Mouse (Mus musculus) E14TG2a.4 (cell line): ENCODE data around the gene Bcor.

Source experiments
- H3K27me3 ChIP-seq: 2 replicates; pipeline ENCODE4 v1.6.1; 2014; ENCODE audit warnings: low read length, control low read depth; ENCODE audit not compliant: insufficient read depth
- H3K36me3 ChIP-seq: 2 replicates; pipeline ENCODE4 v1.6.1; 2014; ENCODE audit warnings: low read length, control low read depth; ENCODE audit not compliant: insufficient read depth
- H3K4me1 ChIP-seq: replicated peaks from 2 replicates; pipeline ENCODE4 v1.6.1; 2014; ENCODE audit warnings: low read depth, low read length, control low read depth
- H3K4me3 ChIP-seq: replicated peaks from 2 replicates; pipeline ENCODE4 v1.5.1; 2014; ENCODE audit warnings: mild to moderate bottlenecking, low read length
- H3K9me3 ChIP-seq: 2 replicates; pipeline ENCODE4 v1.6.1; 2014; ENCODE audit warnings: low read length, control low read depth
- CTCF ChIP-seq: conservative IDR thresholded peaks from 2 replicates; pipeline ENCODE4 v1.5.1; 2014; ENCODE audit warnings: low read length
- NANOG ChIP-seq: IDR thresholded peaks from 2 replicates; pipeline ENCODE4 v1.6.1; 2014; ENCODE audit warnings: borderline replicate concordance, low read length, mixed read lengths
- POU5F1 ChIP-seq: IDR thresholded peaks from 2 replicates; pipeline ENCODE4 v1.6.1; 2014; ENCODE audit warnings: low read length, borderline replicate concordance

Bcor gene

DNA sequence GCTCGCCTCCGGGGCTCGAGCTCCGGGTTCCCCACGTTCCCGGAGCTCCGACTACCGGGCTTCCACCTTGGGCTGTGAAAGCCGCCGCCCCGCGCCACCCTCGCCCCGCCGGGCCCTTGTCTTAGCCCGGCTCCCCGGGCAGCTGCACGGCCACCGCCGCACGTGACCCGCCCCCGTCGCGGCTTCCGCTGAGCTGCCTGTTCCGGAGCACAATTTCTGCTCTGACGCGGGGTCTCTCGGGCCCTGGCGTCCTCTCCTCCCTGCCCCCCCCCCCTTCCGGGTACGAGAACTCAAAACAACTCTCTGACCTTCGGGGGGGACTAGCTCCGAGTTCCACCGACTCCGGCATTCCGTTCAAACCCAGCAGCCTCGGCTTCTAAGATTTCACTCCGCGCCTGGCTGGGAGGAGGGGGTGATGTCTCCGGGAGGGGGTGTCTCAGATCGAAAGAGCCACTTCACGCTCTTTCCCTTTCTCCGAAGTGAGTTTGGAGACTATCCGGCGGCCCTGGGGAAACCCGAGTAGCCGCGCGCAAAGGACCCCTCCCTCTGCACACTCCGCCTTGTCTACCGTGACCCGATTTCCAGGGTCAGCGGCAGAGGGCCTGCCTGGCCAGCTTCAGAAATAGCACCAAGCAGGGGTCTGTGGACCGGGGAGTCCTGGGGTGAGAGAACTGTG, at the start of gene Bcor:
TSS of gene Bcor (minus strand) at position 375 of the 676 bp plus-strand sequence.
- Histone ChIP-seq H3K4me3 (peak within 1 kb of the TSS; percentile 68), H3K9me3 (no peaks in the 10 kb centered on the region), H3K4me1 (peaks cover 39% of the 10 kb centered on the region), H3K36me3 (no peaks in the 10 kb centered on the region), H3K27me3 (peaks cover 34% of the 10 kb centered on the region)
- no peak for TF ChIP-seq CTCF
- TF ChIP-seq NANOG, result no peak
- no peak for TF ChIP-seq POU5F1

DNA sequence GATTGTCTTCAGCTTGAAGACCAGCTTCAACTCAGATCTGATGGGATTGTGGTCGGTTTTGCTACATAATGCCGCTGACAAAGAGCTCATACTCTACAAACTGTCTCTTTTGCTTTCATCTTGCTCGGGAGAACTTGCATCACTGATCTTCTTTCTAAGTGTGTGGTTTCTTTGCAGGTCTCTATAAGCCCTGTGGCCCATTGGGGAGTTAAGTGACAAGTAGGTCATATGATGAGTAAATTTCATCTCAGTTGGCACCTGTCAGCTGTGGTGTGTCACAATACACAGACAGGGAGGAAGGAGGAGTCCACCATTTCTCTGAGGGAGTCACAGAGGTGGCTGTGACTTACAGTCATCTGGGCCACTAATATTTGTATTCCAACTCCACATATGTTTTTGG, 42.8 kb upstream of the Bcor start:
- no peaks in the 10 kb centered on the region for H3K9me3 ChIP-seq
- H3K4me3 ChIP-seq, result no peak overlapping the region
- H3K4me1 ChIP-seq, result no peaks in the 10 kb centered on the region
- H3K36me3 ChIP-seq, result no peaks in the 10 kb centered on the region
- no peaks in the 10 kb centered on the region for H3K27me3 ChIP-seq
- TF ChIP-seq CTCF, result no peak
- no peak for TF ChIP-seq NANOG
- TF ChIP-seq POU5F1, result no peak

GRCm38 (mm10) chrX:12201111-12201510, 41.0 kb upstream of the Bcor start:
- TF ChIP-seq POU5F1, result no peak
- no peak for TF ChIP-seq NANOG
- TF ChIP-seq CTCF, result no peak
- Histone ChIP-seq H3K4me1 (no peaks in the 10 kb centered on the region), H3K27me3 (no peaks in the 10 kb centered on the region), H3K4me3 (no peak overlapping the region), H3K36me3 (no peaks in the 10 kb centered on the region), H3K9me3 (no peaks in the 10 kb centered on the region)

GRCm38 (mm10) chrX:12195234-12195919, 35.2 kb upstream of the Bcor start:
- no peaks in the 10 kb centered on the region for H3K9me3 ChIP-seq
- H3K4me1 ChIP-seq, result no peaks in the 10 kb centered on the region
- no peak overlapping the region for H3K4me3 ChIP-seq
- TF ChIP-seq POU5F1, result no peak
- TF ChIP-seq CTCF, result no peak
- H3K36me3 ChIP-seq, result no peaks in the 10 kb centered on the region
- no peaks in the 10 kb centered on the region for H3K27me3 ChIP-seq

- no peak for TF ChIP-seq NANOG
- no peak for TF ChIP-seq CTCF
- TF ChIP-seq POU5F1, result no peak
- Histone ChIP-seq H3K4me3 (no peak overlapping the region), H3K9me3 (no peaks in the 10 kb centered on the region), H3K4me1 (no peaks in the 10 kb centered on the region), H3K27me3 (no peaks in the 10 kb centered on the region), H3K36me3 (no peaks in the 10 kb centered on the region)
Measured at GRCm38 (mm10) chrX:12192343-12192742, 32.2 kb upstream of the Bcor start.

- Histone ChIP-seq H3K4me1 (no peaks in the 10 kb centered on the region), H3K36me3 (no peaks in the 10 kb centered on the region), H3K4me3 (no peak overlapping the region), H3K9me3 (peaks cover 14% of the 10 kb centered on the region; the same call in 1 of the 2 replicates), H3K27me3 (no peaks in the 10 kb centered on the region)
- no peak for TF ChIP-seq NANOG
- TF ChIP-seq CTCF, result no peak
- no peak for TF ChIP-seq POU5F1
Measured at GRCm38 (mm10) chrX:12189511-12189910, 29.4 kb upstream of the Bcor start.

DNA sequence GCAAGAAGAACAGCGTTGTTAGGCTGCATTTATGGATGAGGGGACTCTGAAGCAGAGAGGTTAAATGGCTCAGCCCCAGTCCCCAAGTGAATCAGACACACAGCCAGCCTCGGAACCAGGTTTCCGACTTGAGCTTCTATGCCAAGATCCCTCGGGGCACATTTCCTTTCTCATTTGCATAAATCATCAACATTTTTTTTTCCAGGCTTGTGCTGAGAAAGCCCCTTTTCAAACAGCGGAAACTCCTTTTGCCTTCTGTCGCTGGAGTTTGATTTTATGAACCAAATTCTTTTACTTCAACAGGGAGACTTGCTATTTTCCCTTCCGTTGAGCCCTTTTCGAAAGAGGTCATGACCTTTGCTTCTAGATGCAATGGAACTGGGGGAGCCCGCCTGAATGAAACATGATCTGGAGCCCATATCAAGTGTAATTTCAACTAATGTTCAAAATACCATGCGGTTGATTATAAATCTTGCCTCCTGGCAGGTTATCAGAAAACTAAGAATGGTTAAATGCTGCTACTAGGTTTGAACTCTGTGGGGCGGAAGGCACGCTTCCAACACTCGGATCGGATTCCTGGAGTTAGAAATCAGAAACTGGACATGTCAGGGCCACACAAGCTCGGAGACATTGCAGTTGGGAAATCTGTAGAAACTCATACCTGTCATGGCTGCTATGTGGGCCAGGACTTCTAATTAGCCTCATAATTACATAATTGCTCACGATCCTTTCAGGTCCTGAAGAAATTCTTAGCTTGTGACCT, 15.2 kb upstream of the Bcor start:
- TF ChIP-seq POU5F1 (no peak), NANOG (no peak), CTCF (no peak)
- no peaks in the 10 kb centered on the region for H3K9me3 ChIP-seq
- no peaks in the 10 kb centered on the region for H3K36me3 ChIP-seq
- H3K4me1 ChIP-seq, result peaks cover 3% of the 10 kb centered on the region; the same call in 1 of the 2 replicates
- no peak overlapping the region for H3K4me3 ChIP-seq
- H3K27me3 ChIP-seq, result no peaks in the 10 kb centered on the region

DNA sequence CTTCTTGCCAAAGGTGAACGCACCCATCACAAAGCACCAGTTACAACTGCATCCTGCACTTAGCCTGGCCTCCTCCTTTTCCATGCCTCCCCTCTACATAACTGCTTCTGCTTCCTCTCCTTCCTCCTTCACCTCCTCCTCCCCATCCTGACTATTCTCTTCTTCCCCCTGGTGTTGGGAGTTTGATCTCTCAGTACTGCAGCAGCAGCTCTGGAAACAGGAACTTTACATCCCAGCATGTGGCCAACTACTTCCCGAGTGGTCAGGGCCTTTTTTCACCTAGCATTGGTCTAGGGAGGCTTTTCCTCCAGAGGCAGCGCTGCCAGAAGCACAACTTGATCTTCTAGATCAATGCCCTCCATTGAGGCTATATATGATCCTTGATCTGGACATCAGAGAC, 10.0 kb upstream of the Bcor start:
- Histone ChIP-seq H3K4me1 (peaks cover 4% of the 10 kb centered on the region), H3K4me3 (no peak overlapping the region), H3K36me3 (no peaks in the 10 kb centered on the region), H3K27me3 (no peaks in the 10 kb centered on the region), H3K9me3 (no peaks in the 10 kb centered on the region)
- no peak for TF ChIP-seq CTCF
- no peak for TF ChIP-seq POU5F1
- no peak for TF ChIP-seq NANOG
